Mouse (Mus musculus): ENCODE results near the gene Spesp1.

Gene Spesp1

DNA sequence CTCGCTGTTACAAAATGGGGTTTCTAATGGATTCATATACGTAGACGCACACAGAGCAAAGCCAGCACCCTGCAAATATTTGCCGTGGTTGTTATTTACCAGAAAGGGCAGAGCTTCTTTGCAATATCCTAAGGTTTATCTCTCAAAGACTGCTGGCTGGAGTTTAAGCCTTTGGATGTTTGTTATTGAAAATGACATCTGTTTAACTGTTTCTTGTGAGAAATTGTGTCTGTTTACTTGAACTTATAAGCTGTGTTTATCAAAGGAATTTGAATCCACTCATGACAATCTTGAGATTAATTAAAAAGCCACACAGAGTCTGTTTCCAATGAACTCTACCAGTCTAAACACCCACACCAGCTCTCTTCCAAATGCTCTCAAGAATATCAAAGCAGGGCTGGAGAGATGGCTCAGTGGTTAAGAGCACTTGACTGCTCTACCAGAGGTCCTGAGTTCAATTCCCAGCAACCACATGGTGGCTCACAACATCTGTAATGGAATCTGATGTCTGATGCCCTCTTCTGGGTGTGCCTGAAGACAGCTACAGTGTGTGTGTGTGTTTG lies 35.5 kb downstream of the Spesp1 start:
- DNase-seq (ENCODE audit: low read depth, low spot score) = no peak

- DNase-seq (ENCODE audit: low read depth, low spot score) = no peak
Observed at GRCm38 (mm10) chr9:62245612-62246379, 36.2 kb downstream of the Spesp1 start.

DNA sequence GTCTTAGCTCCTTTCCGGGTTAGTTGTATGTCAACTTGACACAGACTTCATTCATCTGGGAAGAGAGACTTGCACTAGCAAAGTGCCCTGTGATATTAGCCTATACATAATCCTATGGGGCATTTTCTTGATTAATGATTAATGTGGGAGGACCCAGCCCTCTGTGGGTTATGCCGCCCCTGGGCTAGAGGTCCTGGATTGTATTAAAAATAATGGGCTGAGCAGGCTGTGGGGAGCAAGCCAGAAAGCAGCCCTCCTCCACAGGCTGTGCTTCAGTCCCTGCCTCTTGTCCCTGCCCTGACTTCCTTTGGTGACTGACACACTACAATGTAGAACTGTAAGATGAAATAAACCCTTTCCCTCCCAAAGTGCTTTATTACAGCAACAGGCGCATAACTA lies 37.4 kb downstream of the Spesp1 start:
- DNase-seq (ENCODE audit: low read depth, low spot score) = no peak

- DNase-seq (ENCODE audit: low read depth, low spot score) = peak; percentile 51
Observed at GRCm38 (mm10) chr9:62243991-62244611, 37.9 kb downstream of the Spesp1 start.

- DNase-seq (ENCODE audit: low read depth, low spot score) = no peak
Observed at GRCm38 (mm10) chr9:62240036-62240435, 42.0 kb downstream of the Spesp1 start.

DNA sequence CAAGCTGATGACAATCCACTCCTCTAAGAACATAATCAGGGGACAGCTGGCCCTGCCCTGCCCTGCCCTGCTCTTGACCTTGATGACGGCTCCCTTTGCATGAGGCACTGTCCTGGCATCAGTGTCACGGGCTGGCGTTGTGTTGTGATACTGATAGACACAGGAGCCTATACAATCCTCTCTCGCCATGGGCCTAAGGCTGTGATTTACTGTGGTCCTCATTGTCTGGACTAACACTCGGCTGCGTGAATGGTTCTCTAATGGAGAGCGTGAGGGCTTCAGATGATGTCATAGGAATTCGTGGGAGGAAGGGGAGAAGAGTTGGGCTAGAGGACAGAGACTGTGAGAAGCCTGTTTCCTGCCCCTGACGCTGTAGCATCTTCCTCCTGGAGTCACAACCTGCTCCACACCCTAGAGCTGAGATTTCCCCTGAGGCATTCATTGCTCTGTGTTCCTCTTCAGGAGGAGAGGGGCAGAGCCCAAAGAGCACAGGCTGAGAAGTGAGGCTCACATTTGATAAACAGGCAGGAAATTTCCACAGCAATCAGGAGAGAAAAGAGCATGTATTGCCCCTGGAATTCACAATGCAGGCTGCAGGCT lies 44.5 kb downstream of the Spesp1 start:
- no peak for DNase-seq (ENCODE audit: low read depth, low spot score)

GRCm38 (mm10) chr9:62235501-62235900 lies 46.5 kb downstream of the Spesp1 start:
- DNase-seq (ENCODE audit: low read depth, low spot score) = no peak

GRCm38 (mm10) chr9:62232649-62233048 lies 49.4 kb downstream of the Spesp1 start:
- DNase-seq (ENCODE audit: low read depth, low spot score) = no peak

GRCm38 (mm10) chr9:62231046-62231445 lies 51.0 kb downstream of the Spesp1 start:
- DNase-seq (ENCODE audit: low read depth, low spot score) = no peak

DNA sequence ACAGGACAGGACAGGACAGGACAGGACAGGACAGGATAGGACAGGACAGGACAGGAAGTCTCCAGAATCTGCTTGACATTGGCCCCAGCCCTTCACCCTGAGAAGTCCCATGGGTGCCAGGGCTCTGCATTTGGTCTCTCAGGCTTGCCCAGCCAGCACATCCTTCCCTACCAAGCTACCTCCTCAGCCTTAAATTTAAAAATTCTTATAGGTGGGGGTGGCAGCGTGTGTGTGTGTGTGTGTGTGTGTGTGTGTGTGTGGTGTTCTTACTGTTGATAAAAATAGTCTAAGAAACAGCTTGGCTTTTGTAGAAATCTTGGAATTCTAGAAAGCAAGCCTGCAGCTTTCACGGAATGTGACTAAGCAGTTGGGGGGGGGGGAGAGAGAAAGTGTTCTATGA lies 52.0 kb downstream of the Spesp1 start:
- DNase-seq (ENCODE audit: low read depth, low spot score) = no peak

DNA sequence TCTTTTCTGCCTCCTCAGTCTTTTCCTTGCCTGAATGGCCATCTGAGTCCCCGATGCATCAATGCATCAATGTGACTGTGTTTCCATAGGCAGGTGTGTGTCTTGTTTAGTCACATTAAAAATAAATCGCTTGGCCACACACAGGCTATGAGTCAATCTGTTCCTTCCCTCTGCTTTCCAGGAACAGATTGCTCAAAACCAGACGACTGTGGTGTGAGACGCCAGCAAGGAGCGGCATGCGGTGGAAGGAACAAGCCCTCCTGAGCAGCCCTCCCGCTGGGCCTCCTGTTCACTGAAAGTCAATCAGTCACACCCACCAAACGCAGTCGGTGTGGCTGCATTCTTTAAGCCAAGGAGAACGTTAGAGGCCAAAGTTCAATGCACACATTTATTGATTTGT lies 59.5 kb downstream of the Spesp1 start:
- no peak for DNase-seq (ENCODE audit: low read depth, low spot score)

- no peak for DNase-seq (ENCODE audit: low read depth, low spot score)
Observed at GRCm38 (mm10) chr9:62222029-62222428, 60.0 kb downstream of the Spesp1 start.
